Mouse (Mus musculus) c-Kit-positive CD71-positive TER-119-positive erythroid progenitor cells, embryonic 14.5 days (primary cell): ENCODE measurements around the gene 1700001C02Rik.
A peak's percentile ranks its signal among the peaks of the same experiment; 100 is the strongest.

Source experiments
- DNase-seq: peaks from one replicate; pipeline ENCODE4 v3.0.0-alpha.2; 2013; ENCODE audit warnings: low spot score

1700001C02Rik gene

GRCm38 (mm10) chr5:30494606-30495005, 28.8 kb downstream of the 1700001C02Rik start:
- DNase-seq, result no peak

GRCm38 (mm10) chr5:30495288-30495687, 29.4 kb downstream of the 1700001C02Rik start:
- no peak for DNase-seq

- no peak for DNase-seq
Measured at GRCm38 (mm10) chr5:30496821-30497220, 31.0 kb downstream of the 1700001C02Rik start.

GRCm38 (mm10) chr5:30497299-30497698, 31.5 kb downstream of the 1700001C02Rik start:
- no peak for DNase-seq

GRCm38 (mm10) chr5:30513111-30513510, 47.3 kb downstream of the 1700001C02Rik start:
- no peak for DNase-seq

- DNase-seq, result peak; percentile 41
Measured at GRCm38 (mm10) chr5:30516376-30516775, 50.5 kb downstream of the 1700001C02Rik start.

GRCm38 (mm10) chr5:30518108-30518507, 52.3 kb downstream of the 1700001C02Rik start:
- no peak for DNase-seq

- DNase-seq, result peak; percentile 40
Measured at GRCm38 (mm10) chr5:30518547-30518946, 52.7 kb downstream of the 1700001C02Rik start.

- DNase-seq, result no peak
Measured at GRCm38 (mm10) chr5:30519494-30519893, 53.6 kb downstream of the 1700001C02Rik start.

GRCm38 (mm10) chr5:30520214-30520732, 54.4 kb downstream of the 1700001C02Rik start:
- DNase-seq, result peak; percentile 17

- no peak for DNase-seq
Measured at GRCm38 (mm10) chr5:30522406-30522805, 56.6 kb downstream of the 1700001C02Rik start.

- DNase-seq, result no peak
Measured at GRCm38 (mm10) chr5:30523131-30523530, 57.3 kb downstream of the 1700001C02Rik start.

GRCm38 (mm10) chr5:30524213-30524612, 58.4 kb downstream of the 1700001C02Rik start:
- no peak for DNase-seq

- DNase-seq, result no peak
Measured at GRCm38 (mm10) chr5:30525920-30526836, 60.3 kb downstream of the 1700001C02Rik start.

- DNase-seq, result no peak
Measured at GRCm38 (mm10) chr5:30527129-30527528, 61.3 kb downstream of the 1700001C02Rik start.

GRCm38 (mm10) chr5:30528906-30529305, 63.1 kb downstream of the 1700001C02Rik start:
- DNase-seq, result no peak
